Comparison of ENCODE assay signal across 18 mouse cellular contexts in the genomic region with DNA sequence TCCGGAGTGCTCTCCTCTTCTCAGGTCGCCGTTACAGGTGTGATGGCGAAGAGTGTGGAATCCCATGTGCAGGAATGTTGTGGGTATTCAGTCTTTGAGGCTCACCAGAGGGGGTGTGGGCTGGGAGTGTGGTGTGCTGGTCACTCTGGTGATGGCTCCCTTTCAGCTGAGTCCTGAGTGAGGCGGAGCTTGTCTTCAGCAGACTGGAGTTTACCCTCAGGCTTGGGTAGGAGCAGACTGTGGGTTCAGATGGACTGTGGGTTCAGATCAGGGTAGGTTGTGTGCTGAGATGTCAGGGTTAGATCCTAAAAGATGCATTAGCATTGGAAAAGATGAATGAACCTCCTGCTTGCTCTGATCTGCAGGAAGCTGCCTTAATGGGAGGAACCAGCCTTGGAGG.
"Had no signal": no experiment of that assay in that cellular context is flagged by ENCODE, and none has a peak within 500 bp of the region (broad histone marks: within the 10 kb centered on the region; RNA-seq: fewer than 3 reads in every experiment).

No protein-coding gene starts in this region.

- H3K27ac ChIP-seq: lung, embryonic 15.5 days; macrophage; midbrain, embryonic 13.5 days; midbrain, embryonic 15.5 days; neural tube, embryonic 12.5 days had no signal

- H3K9me3 ChIP-seq: lung, embryonic 15.5 days; megakaryocyte, embryonic 14.5 days; midbrain, embryonic 13.5 days; midbrain, embryonic 15.5 days; neural tube, embryonic 12.5 days had no signal

- ATAC-seq: liver, postnatal 0 days; lung, postnatal 0 days; midbrain, embryonic 13.5 days; midbrain, embryonic 15.5 days had no signal

- H3K27me3 ChIP-seq: lung, embryonic 15.5 days; megakaryocyte, embryonic 14.5 days; midbrain, embryonic 13.5 days; midbrain, embryonic 15.5 days; neural tube, embryonic 12.5 days had no signal

- H3K36me3 ChIP-seq: lung, embryonic 15.5 days; midbrain, embryonic 13.5 days; midbrain, embryonic 15.5 days; neural tube, embryonic 12.5 days had no signal

- H3K9ac ChIP-seq: liver, postnatal 0 days; lung, embryonic 15.5 days; midbrain, embryonic 13.5 days; midbrain, embryonic 15.5 days; neural tube, embryonic 12.5 days had no signal

- H3K4me3 ChIP-seq: lung, embryonic 15.5 days; megakaryocyte, embryonic 14.5 days; midbrain, embryonic 13.5 days; midbrain, embryonic 15.5 days; neural tube, embryonic 12.5 days had no signal

- H3K4me2 ChIP-seq: lung, embryonic 15.5 days; midbrain, embryonic 11.5 days; midbrain, embryonic 13.5 days; midbrain, embryonic 15.5 days; neural tube, embryonic 12.5 days had no signal

- DNase-seq: liver, postnatal 0 days; lung, adult 2 months; lung, postnatal 14 days; lung, postnatal 36 days; right cerebral cortex, postnatal 25 days; right cerebral cortex, postnatal 4 days; spleen, adult 18-20 months; thymus, adult 18-20 months; thymus, postnatal 14 days; thymus, postnatal 4 days had no signal

- H3K4me1 ChIP-seq: midbrain, embryonic 15.5 days had no signal
